Mouse (Mus musculus) liver, embryonic 13.5 days (tissue): ENCODE measurements at regions not wholly inside any gene's neighbourhood (a gene's known extent, or its start where the extent isn't known, plus 50 kb on each side); places are given as distances from the start of the nearest gene placed in this dataset.

Experiments
- ATAC-seq: fragments of 200-750 bp; cut with Nextera tagmentation; 2 replicates; pipeline ENCODE4 v1.8.0; 2017; ENCODE audit warnings: low read depth, mild to moderate bottlenecking, moderate number of reproducible peaks, moderate library complexity
- DNase-seq: peaks from one replicate; pipeline ENCODE4 v3.0.0; 2022
- H3K27ac ChIP-seq: fragments of 300-500 bp; sonication (generic); 2 replicates; pipeline ENCODE4 v1.5.1; 2015; ENCODE audit warnings: moderate library complexity, mild to moderate bottlenecking, inconsistent platforms
- H3K27me3 ChIP-seq: fragments of 300-500 bp; sonication (generic); 2 replicates; pipeline ENCODE4 v1.6.1; 2015; ENCODE audit warnings: mild to moderate bottlenecking, inconsistent platforms
- H3K36me3 ChIP-seq: fragments of 300-500 bp; sonication (generic); 2 replicates; pipeline ENCODE4 v1.6.1; 2015; ENCODE audit warnings: mild to moderate bottlenecking, inconsistent platforms
- H3K4me1 ChIP-seq: fragments of 300-500 bp; sonication (generic); replicated peaks from 2 replicates; pipeline ENCODE4 v1.6.1; 2015; ENCODE audit warnings: inconsistent platforms
- H3K4me2 ChIP-seq: fragments of 300-500 bp; sonication (generic); 2 replicates; pipeline ENCODE4 v1.6.1; 2015; ENCODE audit warnings: inconsistent platforms, mild to moderate bottlenecking, moderate library complexity
- H3K4me3 ChIP-seq: fragments of 300-500 bp; sonication (generic); replicated peaks from 2 replicates; pipeline ENCODE4 v1.5.1; 2015; ENCODE audit warnings: mild to moderate bottlenecking, inconsistent platforms
- H3K9ac ChIP-seq: fragments of 300-500 bp; sonication (generic); 2 replicates; pipeline ENCODE4 v1.6.1; 2015; ENCODE audit warnings: mild to moderate bottlenecking, inconsistent platforms
- H3K9me3 ChIP-seq: fragments of 300-500 bp; sonication (generic); replicated peaks from 2 replicates; pipeline ENCODE4 v1.6.1; 2016; ENCODE audit warnings: inconsistent platforms
- WGBS: fragments of 180-500 bp; shearing (Covaris S2); methylation state at CpG from one replicate; pipeline ENCODE4 v1.1.7; 2015; ENCODE audit not compliant: insufficient replicate concordance; 5-methylcytosine and 5-hydroxymethylcytosine counted together

DNA sequence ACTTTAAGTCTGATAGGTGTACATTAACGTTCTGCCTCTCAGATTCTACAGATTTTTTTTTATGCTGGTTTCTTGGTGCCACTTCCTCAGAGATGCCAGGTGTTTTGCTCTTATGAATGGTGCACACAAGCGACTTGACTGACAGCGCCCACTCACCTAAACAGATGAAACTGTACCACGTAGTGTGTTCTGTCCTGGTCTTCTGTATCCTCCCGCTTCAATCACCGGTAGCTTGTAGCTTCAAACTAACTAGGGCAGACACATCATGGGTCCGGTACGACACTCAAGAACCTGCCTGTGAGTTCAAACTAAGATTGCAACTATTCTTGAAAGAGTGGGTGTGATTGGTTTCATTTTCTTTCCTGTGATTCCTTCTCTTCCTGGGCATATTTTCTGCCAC is 198.0 kb upstream of the Satb1 start:
- Histone ChIP-seq H3K4me1 (no peaks in the 10 kb centered on the region), H3K9me3 (no peaks in the 10 kb centered on the region), H3K27ac (no peak overlapping the region), H3K9ac (no peak overlapping the region), H3K27me3 (no peaks in the 10 kb centered on the region), H3K4me3 (no peak overlapping the region), H3K4me2 (no peak overlapping the region), H3K36me3 (no peaks in the 10 kb centered on the region)
- no peak for ATAC-seq
- no peak for DNase-seq
- WGBS, result 75% methylated on average over 8 of the region's 8 CpGs

DNA sequence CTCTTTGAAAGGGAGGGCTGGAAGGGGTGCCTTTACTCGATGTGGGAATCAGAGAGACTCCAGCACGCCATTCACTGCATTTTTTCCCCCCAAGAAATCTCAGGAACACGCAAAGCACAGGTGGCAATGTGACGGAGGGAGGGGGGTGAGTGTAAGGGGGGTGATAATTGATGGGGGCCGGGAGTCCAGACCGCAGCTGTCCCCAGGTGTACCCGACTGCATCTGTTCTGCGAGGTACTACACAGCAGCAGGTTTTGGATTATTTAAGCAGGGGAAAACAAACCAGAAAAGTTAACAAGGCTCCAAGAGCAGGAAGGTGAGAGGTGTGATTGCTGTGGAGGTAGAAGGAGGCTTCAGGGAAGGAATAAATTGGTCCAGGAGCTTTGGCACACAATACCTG is 153.8 kb upstream of the Satb1 start:
- H3K4me2 ChIP-seq, result no peak overlapping the region
- DNase-seq (no peak), ATAC-seq (no peak)
- no peak overlapping the region for H3K4me3 ChIP-seq
- H3K27me3 ChIP-seq, result no peaks in the 10 kb centered on the region
- H3K4me1 ChIP-seq, result no peaks in the 10 kb centered on the region
- H3K27ac ChIP-seq, result no peak overlapping the region
- no peak overlapping the region for H3K9ac ChIP-seq
- no peaks in the 10 kb centered on the region for H3K36me3 ChIP-seq
- WGBS, result 59% methylated on average over 8 of the region's 8 CpGs
- H3K9me3 ChIP-seq, result no peaks in the 10 kb centered on the region

DNA sequence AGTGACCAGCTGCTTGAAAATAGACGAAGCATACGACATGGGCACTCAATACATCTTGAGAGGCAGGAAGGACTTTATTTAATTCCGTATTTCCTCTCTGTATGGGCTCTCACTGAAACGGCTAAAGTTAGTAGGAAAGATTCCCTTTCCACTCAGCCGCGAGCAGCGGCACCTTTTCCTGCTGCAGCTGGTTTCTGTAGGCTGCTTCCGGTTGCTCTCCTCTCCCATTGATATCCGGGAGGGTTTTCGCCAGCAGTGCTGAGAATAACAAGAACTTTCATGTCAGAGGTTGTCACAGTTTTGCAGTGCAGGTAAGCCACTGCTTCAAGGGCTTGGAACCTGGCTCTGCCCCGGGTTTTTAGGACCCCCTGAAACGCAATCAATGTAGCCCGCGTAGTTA is 153.1 kb upstream of the Satb1 start:
- Histone ChIP-seq H3K9me3 (no peaks in the 10 kb centered on the region), H3K4me2 (no peak overlapping the region), H3K4me3 (no peak overlapping the region), H3K4me1 (no peaks in the 10 kb centered on the region), H3K27ac (no peak overlapping the region), H3K36me3 (no peaks in the 10 kb centered on the region), H3K27me3 (no peaks in the 10 kb centered on the region), H3K9ac (no peak overlapping the region)
- ATAC-seq (no peak), DNase-seq (no peak)
- WGBS, result 49% methylated on average over 14 of the region's 14 CpGs

GRCm38 (mm10) chr17:51979126-51979525 is 146.0 kb upstream of the Satb1 start:
- Histone ChIP-seq H3K9me3 (no peaks in the 10 kb centered on the region), H3K36me3 (no peaks in the 10 kb centered on the region), H3K9ac (no peak overlapping the region), H3K27ac (no peak overlapping the region), H3K4me1 (no peaks in the 10 kb centered on the region), H3K4me2 (no peak overlapping the region), H3K27me3 (no peaks in the 10 kb centered on the region), H3K4me3 (no peak overlapping the region)
- WGBS, result 44% methylated on average over 2 of the region's 2 CpGs
- ATAC-seq, result no peak
- no peak for DNase-seq

GRCm38 (mm10) chr17:51971444-51971843 is 138.4 kb upstream of the Satb1 start:
- H3K9me3 ChIP-seq, result no peaks in the 10 kb centered on the region
- WGBS, result 34% methylated on average over 3 of the region's 3 CpGs
- ATAC-seq (no peak), DNase-seq (no peak)
- no peak overlapping the region for H3K4me2 ChIP-seq
- H3K36me3 ChIP-seq, result no peaks in the 10 kb centered on the region
- H3K27me3 ChIP-seq, result no peaks in the 10 kb centered on the region
- no peak overlapping the region for H3K27ac ChIP-seq
- H3K4me1 ChIP-seq, result no peaks in the 10 kb centered on the region
- no peak overlapping the region for H3K4me3 ChIP-seq
- H3K9ac ChIP-seq, result no peak overlapping the region

- Histone ChIP-seq H3K4me3 (no peak overlapping the region), H3K4me1 (no peaks in the 10 kb centered on the region), H3K4me2 (no peak overlapping the region), H3K36me3 (no peaks in the 10 kb centered on the region), H3K9me3 (no peaks in the 10 kb centered on the region), H3K27me3 (no peaks in the 10 kb centered on the region), H3K9ac (no peak overlapping the region), H3K27ac (no peak overlapping the region)
- no peak for ATAC-seq
- DNase-seq, result no peak
- WGBS, result 74% methylated on average over 11 of the region's 11 CpGs
Measured at GRCm38 (mm10) chr17:51966573-51967284, 133.6 kb upstream of the Satb1 start.

GRCm38 (mm10) chr17:51962529-51963110 is 129.5 kb upstream of the Satb1 start:
- H3K4me2 ChIP-seq, result no peak overlapping the region
- H3K9ac ChIP-seq, result no peak overlapping the region
- H3K27ac ChIP-seq, result no peak overlapping the region
- H3K4me1 ChIP-seq, result no peaks in the 10 kb centered on the region
- no peak for DNase-seq
- no peaks in the 10 kb centered on the region for H3K27me3 ChIP-seq
- WGBS, result 39% methylated on average over 12 of the region's 12 CpGs
- no peak overlapping the region for H3K4me3 ChIP-seq
- ATAC-seq, result no peak
- no peaks in the 10 kb centered on the region for H3K9me3 ChIP-seq
- H3K36me3 ChIP-seq, result no peaks in the 10 kb centered on the region

DNA sequence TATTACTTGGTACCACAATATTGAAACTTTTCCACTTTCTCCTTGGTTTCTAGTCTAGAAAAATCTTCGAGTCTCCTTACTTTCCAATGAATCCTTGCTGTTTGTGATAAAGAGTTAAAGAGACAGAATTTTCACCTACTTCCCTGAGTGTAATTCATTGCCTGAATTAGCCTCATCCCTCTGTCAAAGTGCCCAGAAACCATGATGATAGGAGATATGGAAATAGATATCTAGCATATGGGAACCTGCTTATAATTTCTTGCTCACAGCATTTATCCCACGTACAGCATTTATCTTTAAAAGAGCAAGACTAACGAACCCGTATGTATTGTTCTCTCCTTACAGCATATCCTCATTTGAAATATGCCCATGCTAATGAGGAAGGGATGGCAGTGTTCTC is 128.2 kb upstream of the Satb1 start:
- Histone ChIP-seq H3K36me3 (no peaks in the 10 kb centered on the region), H3K27ac (no peak overlapping the region), H3K27me3 (no peaks in the 10 kb centered on the region), H3K9me3 (no peaks in the 10 kb centered on the region), H3K4me1 (no peaks in the 10 kb centered on the region), H3K4me2 (no peak overlapping the region), H3K9ac (no peak overlapping the region), H3K4me3 (no peak overlapping the region)
- ATAC-seq, result no peak
- WGBS, result 70% methylated on average over 4 of the region's 4 CpGs
- DNase-seq, result no peak

DNA sequence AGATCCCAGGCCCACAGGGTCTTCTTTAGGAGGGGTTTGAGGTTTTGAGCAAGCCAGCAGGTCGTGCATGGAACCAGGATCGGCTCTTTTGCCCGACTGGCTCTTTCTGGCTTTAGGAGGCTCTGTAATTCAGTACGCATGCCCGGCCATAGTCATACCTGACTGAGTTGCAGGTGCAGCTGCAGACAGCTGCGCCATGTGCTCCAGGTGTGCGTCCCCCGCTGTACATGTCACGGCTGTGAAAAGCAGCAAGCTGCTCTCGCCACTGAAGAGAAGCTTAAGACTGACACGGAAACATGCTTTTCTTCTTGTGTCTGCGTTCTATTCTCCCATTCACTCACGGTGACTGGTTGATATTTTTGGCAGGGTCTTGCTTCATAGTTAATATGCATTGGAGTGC is 123.2 kb upstream of the Satb1 start:
- Histone ChIP-seq H3K4me2 (no peak overlapping the region), H3K4me3 (no peak overlapping the region), H3K27ac (no peak overlapping the region), H3K9me3 (no peaks in the 10 kb centered on the region), H3K36me3 (no peaks in the 10 kb centered on the region), H3K9ac (no peak overlapping the region), H3K27me3 (no peaks in the 10 kb centered on the region), H3K4me1 (no peaks in the 10 kb centered on the region)
- DNase-seq (no peak), ATAC-seq (no peak)
- WGBS, result 75% methylated on average over 13 of the region's 13 CpGs

GRCm38 (mm10) chr17:51937707-51938106 is 104.6 kb upstream of the Satb1 start:
- 41% methylated on average over 5 of the region's 5 CpGs for WGBS
- DNase-seq, result no peak
- H3K27ac ChIP-seq, result no peak overlapping the region
- ATAC-seq, result no peak
- no peak overlapping the region for H3K9ac ChIP-seq
- no peaks in the 10 kb centered on the region for H3K27me3 ChIP-seq
- H3K4me2 ChIP-seq, result no peak overlapping the region
- H3K9me3 ChIP-seq, result no peaks in the 10 kb centered on the region
- no peak overlapping the region for H3K4me3 ChIP-seq
- no peaks in the 10 kb centered on the region for H3K4me1 ChIP-seq
- H3K36me3 ChIP-seq, result no peaks in the 10 kb centered on the region

DNA sequence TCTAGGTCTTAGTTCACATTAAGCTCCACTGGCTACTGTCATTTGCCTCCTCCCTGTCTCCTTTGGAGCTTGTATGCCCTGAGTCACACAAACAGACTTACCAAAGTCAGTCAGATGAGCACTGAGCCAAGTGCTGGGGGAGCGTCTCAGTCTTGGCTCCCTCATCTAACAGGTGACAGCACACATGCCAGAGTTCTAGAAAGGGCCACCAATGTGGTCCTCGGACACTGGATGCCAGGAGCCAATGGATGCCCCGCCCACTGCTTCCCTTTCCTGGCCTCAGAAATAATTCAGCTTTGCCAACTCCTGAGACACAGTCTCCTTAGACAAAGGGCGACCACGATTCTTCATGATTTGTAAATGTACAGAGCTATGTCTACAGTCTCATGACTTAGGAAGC is 103.0 kb upstream of the Satb1 start:
- ATAC-seq (no peak), DNase-seq (no peak)
- no peaks in the 10 kb centered on the region for H3K27me3 ChIP-seq

GRCm38 (mm10) chr17:51926392-51926791 is 93.3 kb upstream of the Satb1 start:
- H3K27ac ChIP-seq, result no peak overlapping the region
- no peak overlapping the region for H3K4me2 ChIP-seq
- DNase-seq (no peak), ATAC-seq (no peak)
- no peaks in the 10 kb centered on the region for H3K27me3 ChIP-seq
- H3K4me1 ChIP-seq, result no peaks in the 10 kb centered on the region
- H3K4me3 ChIP-seq, result no peak overlapping the region
- WGBS, result 19% methylated on average over 3 of the region's 3 CpGs
- H3K9me3 ChIP-seq, result no peaks in the 10 kb centered on the region
- no peaks in the 10 kb centered on the region for H3K36me3 ChIP-seq
- no peak overlapping the region for H3K9ac ChIP-seq

More for the DNA sequence above, 103.0 kb upstream of the Satb1 start:
- no peaks in the 10 kb centered on the region for H3K9me3 ChIP-seq
- WGBS, result 58% methylated on average over 5 of the region's 5 CpGs
- H3K4me2 ChIP-seq, result no peak overlapping the region
- no peak overlapping the region for H3K27ac ChIP-seq
- H3K36me3 ChIP-seq, result no peaks in the 10 kb centered on the region
- no peak overlapping the region for H3K4me3 ChIP-seq
- no peak overlapping the region for H3K9ac ChIP-seq
- H3K4me1 ChIP-seq, result no peaks in the 10 kb centered on the region
